Mouse (Mus musculus): ENCODE results near the gene Tdrkh. TPM values are rescaled to one million over a fixed set of nuclear protein-coding genes. Genes with fewer than 3 reads are reported as not detected.
A peak's percentile ranks its signal among the peaks of the same experiment; 100 is the strongest.

Gene Tdrkh
- total RNA-seq, 1 experiment from 2014 or later = 10.9 TPM

DNA sequence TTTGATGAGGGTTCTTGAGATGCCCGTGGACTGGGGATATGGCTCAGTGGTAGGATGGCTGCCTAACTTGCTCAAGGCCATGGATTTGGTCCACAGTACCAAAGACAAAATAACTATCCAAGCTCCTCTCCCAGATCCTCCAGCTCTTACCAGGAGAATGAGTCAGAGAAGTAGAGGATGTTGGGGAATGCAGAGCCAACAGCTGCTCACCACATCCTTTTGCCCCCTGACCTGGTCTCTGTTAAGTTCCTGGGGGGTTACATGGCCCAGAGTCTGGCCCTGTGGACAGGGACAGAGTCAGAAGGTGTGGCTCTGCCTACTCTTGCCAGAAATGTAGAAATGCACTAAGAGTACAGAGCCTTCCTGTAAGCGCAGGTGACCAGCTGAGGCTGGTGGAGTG lies 46.8 kb downstream of the Tdrkh start:
- DNase-seq = no peak

DNA sequence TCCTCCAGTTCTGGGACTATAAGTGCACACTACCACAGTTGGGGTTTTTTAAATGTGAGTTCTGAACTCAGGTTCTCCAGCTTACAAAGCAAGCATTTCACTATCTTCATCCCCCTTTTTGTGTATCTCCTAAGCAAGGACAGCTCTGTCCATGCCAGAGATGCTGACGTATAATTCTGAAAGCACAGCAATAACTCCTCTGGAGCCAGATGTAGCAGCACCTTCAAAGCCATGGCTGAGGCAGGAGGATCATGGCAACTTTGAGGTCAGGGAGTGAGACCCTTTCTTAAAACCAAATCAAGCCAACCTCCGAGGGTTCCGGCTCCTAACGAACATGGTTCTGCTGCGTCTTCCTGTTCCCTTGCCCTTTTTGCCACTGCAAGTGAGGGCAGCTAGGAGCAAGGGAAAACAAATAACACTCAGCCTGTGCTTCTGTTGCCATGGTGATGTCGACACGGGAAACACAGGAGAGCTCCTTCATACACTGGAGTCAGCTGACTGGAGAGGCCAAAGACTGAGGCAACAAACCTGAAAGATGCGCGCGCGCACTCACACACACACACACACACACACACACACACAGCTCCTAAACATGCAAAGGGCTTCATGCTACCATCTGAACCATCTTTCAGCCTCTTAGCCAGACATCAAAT lies 51.0 kb downstream of the Tdrkh start:
- DNase-seq = peak; percentile 29

DNA sequence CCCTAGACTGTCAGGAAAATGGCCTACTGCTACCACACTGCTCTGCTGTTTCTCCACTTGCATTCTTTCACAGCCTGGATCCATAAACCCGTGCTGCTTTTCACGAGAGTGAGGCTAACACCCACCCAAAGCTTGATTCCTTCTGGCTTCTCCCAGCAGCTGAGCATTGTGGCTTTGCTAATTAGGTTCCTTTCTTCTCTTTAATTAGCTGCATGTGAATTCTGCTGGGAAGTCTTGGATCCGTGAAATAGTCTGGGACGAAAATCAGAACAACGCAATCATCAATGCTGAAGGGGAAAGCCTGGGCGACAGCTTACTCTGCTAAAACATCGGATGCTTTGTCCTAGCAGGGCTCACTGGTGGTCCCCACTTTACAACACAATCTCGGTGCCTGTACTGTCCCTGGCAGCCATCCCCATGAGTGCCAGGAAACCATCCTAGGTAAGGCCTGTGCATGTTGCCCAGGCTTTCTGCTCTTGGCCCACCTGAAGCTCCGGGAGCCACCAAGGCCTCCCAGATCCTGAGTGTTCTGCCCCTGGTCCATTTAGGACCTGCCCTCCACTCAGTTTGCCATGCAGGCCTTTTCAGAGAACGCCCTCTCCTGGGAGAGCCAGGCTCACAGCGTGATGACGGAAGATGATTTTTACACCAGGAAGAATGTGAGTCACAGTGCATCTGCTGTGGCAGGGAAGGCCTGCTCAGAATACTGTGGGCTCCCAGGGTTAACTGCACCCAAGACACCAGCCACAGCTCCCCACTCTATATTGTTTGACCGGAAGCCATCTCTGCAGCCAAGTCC lies 52.8 kb downstream of the Tdrkh start:
- no peak for DNase-seq

DNA sequence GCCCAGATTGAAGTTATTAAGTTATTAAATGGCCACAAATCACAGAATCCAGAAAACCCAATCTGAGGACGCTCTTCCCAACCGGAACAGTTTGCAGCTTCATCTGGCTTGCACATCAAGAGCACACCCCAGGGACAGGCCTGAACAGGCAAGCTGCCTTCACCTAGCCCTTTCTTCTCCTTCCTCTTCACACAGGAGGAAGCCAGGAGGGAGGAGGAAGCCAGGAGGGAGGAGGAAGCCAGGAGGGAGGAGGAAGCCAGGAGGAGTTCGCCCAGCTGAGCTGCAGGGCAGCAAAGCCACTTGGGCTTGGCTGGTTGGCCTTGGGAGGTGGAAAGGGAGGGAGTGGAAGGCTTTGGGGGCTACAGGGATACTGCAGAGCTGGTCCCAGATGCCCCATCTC lies 55.9 kb downstream of the Tdrkh start:
- no peak for DNase-seq

DNA sequence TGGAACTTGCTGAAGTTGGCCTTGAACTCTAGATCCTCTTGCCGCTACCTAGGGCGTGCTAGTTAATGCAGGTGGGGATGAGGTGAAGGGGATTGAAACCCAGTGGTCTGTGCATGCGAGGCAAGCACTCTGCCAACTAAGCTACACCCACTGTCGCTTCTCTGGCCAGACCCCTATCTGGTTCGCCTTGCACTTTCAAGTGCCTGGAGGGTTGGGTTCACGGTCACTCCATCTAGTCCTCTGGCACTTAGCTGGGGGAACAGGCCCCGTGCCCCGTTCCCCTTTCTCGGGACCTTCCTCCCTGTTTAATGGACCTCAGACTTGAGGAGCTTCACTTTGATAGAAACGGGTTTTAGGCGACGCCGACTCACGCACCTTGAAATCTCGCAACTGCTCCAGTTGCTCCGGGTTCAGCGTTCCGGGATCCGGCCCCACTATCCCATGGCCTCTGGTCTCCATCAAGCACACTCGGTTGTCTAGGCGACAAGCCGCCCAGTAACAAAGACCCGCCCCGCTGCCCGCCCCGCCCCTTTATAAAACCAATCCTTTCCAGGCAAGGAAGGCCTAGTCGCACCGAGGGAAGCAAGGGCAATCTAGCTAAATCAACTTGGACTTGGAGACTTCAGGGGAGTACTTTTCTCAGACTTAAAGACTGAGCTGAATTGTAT lies 59.5 kb downstream of the Tdrkh start:
- DNase-seq = peak; percentile 65

DNA sequence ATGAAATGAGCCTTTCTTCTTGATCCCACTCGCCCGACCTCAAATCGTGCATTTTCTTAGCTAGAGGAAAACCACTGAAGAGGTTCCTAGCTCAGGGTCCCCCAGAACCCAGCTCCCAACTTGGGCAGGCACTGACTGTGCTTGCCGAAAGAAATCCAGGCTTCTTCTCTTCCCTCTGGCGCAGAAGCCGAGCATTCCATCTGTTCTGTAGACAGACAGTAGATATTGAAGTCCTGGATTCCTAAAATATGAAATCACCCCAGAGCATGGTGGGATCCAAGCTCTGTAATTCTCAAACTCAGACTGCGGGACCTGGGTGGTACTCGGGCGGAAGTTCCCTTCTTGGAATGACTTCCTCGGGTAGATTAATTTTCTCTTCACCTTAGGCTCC lies 60.0 kb downstream of the Tdrkh start:
- DNase-seq = no peak

DNA sequence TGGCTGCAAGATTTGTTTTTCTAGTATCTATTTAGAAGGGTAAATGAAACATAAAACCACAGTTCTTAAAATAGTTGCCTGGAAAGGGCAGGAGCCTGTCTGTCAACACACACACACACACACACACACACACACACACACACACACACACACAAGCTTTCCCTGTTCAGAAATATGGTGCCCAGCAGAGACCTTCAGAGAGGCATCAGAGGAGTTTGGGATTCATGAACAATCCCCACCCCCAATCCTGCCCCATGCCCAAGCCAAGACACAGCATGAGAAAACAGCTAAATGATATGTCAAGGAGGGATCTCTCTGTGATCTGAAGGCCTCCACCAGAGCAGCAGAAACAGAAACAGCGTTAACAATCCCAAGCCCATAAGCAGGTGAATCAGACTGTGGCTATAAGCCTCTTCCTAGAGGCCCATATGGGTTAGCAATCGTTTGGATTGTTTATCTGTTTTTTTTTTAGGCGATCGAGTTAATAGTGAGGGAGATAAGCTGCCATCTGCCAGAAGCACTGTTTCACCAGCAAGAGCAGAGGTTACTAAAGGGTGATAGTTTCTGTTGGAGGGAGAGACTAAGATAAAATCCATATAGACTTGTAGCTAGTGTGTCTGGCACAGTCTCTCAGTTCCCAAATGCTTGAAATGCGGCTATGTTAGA lies 60.6 kb downstream of the Tdrkh start:
- no peak for DNase-seq

DNA sequence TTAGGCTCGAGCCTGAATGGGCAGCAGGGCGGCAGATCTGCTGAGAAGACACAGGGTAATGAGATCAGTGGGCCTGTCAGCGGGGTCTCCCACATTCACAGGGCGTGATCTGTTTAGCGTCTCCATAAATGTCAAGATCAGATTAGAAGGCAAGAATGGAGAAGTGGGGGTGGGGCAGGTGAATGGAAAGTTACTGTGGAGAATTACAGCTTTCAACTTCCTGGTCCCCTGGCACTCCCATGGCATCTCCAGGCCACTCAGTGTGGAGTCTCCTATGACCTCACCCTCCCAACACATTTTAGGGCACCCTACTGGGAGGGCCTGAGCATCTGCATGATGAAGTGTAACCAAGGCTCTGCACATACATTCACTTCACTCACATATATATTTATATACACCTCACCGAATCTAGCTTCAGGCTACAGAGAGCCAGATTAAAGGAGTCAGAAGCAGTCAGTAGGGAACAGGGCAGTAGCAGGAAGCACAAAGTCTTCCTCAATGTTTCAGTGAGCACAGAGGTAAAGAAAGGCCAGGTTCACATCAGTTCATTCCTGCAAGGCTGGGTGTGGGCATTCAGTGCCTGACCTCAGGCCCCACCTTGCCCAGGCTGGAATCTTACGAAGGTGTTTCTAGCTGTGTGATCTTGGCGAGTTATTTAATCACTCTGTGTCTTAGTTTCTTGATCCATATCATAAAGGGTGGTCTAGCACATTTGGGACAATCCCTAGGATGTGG lies 63.4 kb downstream of the Tdrkh start:
- peak; percentile 37 for DNase-seq

DNA sequence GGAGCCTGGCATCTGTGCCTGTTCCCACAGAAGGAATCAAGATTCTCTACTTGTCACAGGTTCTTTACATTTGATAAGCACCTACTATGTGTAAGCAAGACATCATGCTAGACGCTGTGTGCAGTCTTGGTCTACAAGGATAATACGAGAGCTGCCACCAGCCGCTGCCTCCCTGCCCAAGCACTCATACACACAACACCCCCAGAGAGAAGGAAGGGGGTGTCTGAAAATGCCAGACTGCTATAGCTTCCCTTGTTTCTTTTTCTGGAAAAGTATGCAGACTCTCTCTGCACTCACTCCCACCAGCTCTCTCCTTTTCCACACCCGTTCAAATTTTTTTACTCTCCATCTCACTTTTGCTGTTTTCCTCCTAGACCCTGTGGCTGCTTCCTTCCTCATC lies 64.4 kb downstream of the Tdrkh start:
- DNase-seq = no peak

DNA sequence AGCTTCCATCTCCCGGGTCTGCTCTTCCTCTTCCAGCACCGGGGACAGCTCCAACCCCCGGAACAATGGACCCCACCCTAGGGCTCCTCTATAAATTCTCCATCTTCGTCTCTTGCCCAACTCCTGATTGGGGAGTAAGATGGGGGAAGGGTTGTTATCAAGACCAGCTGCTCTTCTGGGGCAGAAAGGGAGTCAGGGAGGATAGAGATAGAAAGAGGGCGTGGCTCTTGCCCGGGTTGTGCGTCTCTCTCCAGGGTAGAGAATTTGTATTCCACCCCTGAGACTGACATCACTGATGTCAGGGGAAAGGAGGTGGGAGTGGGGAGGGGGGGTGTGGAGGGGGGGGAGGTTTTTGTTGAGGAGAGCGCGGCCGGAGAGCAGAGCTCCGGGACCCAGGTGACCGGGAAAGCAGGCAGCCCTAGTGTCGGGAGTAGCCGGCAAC lies 64.9 kb downstream of the Tdrkh start, which contains the start of gene Celf3:
Gene Celf3, plus strand, starts transcription at position 315 of the 442 bp plus-strand sequence.
- DNase-seq = peak; percentile 52

DNA sequence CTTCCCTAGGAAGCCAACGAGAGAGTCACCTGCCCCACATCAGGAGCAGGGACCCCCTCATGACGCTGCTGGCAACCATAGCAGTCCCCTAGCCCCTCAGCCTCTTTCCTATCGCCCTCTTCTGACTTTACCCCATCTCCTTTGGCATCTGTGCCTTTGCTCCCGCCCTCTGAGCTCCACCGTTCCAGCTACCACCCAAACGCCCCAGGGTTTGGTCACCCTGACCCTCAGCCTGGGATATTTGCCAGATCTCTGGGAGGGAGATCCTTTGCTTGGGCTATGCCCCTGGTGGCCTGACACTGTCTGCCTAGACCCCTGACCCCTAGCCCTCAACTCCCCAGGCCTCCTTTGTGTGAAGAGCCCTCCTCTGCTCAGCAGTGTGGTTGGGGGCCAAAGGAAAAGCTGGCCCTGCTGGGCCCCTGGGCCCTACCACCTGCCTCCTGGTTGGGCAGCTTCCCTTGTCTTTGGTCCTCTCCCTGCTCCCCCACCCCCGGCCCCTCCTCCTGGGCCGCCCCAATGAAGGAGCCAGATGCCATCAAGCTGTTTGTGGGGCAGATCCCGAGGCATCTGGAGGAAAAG lies 65.6 kb downstream of the Tdrkh start:
- no peak for DNase-seq

DNA sequence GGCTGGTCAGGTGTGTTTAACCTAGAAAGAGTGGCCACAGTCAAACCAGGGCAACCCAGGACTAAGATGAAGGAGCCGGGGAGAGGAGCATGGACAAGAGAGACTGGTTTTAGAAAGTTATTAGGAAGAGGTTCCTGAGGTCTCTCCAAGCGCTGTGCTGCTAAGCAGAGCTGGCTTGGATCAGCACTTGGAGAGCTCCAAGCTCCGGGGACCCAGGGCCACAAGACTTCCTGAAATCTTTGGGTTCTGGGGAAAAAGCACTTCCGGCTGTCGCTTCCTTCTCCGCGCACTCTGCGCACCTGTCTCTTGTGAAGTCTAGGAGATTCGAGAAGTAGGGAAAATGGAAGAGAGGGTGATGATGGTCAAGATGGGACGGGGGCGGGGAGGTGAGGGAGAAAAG lies 66.5 kb downstream of the Tdrkh start:
- peak; percentile 67 for DNase-seq

DNA sequence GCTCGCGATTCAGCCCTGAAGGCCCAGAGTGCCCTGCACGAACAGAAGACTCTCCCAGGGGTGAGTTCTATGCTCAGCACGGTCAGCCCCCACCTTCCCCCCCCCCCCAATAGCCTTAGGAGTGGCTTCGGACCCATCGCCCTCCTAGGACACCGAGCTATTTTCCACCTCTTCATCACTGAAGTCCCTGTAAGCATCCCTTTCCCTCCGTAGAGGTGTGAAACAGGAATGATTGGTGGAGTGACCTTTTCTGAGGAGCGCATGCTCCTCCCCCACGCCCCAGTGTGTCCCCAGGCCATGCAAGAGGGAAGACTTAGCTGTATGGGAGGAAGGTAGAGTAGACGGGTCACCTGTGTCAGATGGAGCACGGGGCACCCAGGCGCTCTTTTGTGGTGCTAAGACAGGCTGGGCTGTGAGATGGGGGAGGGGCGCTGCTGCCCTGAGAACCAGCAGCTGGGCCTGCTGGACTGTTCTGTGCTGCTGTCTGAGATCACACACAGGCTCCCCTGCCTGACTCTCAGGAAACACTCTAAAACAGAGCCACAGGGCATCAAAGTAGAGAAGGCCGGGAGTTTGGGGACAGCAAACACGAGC lies 67.3 kb downstream of the Tdrkh start, which contains the start of gene Riiad1:
Gene Riiad1, minus strand, starts transcription at position 51 of the 594 bp plus-strand sequence.
- no peak for DNase-seq

DNA sequence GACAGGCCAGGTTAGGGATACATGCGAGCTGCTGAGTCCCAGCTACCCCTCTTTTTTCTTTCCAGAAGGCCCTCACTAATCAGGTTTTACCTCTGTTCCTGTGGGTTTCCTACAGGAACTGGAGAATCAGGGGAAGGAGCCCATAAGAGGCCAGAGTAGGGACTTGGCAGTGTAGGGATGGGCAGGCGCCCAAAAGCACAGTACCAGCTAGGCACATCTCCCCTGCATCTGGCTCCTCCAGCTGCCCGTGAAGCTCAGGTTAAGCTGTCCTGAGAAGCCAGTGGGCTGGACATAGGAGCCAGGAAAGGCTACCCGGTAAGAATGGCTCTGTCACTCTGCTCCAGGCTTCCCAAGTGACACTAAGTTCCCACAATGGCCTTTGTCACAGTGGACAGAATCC lies 68.4 kb downstream of the Tdrkh start:
- DNase-seq = no peak

DNA sequence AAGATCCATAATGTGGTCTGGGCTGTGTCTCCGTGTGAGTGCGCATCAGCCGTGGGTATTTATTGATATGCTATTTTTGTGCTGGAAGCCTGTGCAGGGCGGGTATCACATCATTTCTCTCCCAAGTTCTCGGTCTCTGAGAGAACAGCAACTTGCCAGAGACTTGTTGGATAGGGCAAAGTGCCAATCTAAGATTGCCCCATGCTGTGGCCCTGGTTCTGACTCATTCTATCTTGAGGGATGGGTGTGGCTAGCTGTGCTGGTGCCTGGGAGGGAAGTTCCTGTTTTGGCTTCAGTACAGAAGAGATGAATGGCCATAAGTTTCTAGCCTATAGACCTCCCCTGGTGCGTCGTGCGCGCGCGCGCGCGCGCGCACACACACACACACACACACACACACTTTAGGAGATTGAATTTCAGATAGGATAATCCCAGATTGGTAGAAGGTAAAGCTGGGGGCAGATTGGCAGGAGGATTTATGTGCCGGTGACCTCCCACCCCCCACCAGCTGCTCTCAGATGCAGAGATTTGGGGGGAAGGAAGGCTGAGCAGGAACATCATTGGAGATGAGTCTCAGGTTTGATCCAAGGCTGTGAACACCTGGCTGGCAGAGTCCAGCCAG lies 69.8 kb downstream of the Tdrkh start:
- peak; percentile 62 for DNase-seq

DNA sequence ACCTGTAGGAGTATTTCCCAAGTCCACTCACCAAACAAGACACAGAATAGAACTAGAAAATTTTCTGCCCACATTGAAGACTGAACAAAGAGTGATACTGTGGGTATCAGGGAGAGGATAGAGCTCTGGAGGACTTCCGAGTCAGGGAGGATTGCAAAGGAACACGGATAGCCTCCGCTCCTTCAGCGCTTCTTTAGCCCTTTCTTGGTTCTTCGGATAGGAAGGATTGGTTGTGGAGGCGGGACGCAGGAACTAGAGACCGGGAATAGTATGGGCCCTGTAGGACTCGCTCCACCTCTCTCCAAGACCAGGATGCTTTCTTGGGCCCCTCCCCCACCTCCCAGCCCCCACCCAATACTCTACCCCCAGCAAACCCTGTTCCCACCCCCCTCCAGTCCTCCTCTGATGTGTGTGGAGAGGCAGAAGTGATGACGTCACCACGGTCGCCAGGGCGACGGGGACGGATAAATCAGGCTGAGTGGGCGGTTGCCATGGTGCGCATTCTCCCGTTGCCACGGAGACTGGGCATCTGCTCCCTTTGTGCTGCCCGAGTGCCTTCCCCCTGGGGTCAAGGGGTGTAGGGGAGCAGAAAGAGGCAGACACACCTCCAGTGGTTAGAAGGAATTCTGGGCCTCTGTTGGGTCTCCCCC lies 70.8 kb downstream of the Tdrkh start:
- DNase-seq = peak; percentile 81

Data from adrenal gland, postnatal 14 days (tissue).